Mouse (Mus musculus): ENCODE data around the gene Adra1d. TPM values are rescaled to one million over a fixed set of nuclear protein-coding genes. Genes with fewer than 3 reads are reported as not detected.

Gene Adra1d
- polyA plus RNA-seq, 1 experiment from 2014 or later: 0.14 TPM

- ATAC-seq (replicated peaks; ENCODE audit: insufficient number of reproducible peaks, low FRiP score, low TSS enrichment, low read depth): no peak
- no peak overlapping the region for H3K4me2 ChIP-seq (ENCODE audit: low read depth, low read length)
- no peak overlapping the region for H3K4me3 ChIP-seq (ENCODE audit: low read depth, low read length)
- no peaks in the 10 kb centered on the region for H3K36me3 ChIP-seq (replicated peaks; ENCODE audit: control insufficient read depth, insufficient read depth, low read depth, low read length)
- no peaks in the 10 kb centered on the region for H3K27me3 ChIP-seq (ENCODE audit: control insufficient read depth, insufficient read depth, low read length)
- peaks cover 3% of the 10 kb centered on the region; the same call in 1 of the 2 replicates for H3K4me1 ChIP-seq (ENCODE audit: control insufficient read depth, insufficient read depth, low read length)
- H3K9ac ChIP-seq (replicated peaks; ENCODE audit: low read length): no peak overlapping the region
- H3K27ac ChIP-seq (replicated peaks; ENCODE audit: low read depth, low read length): no peak overlapping the region
- no peaks in the 10 kb centered on the region for H3K9me3 ChIP-seq (replicated peaks; ENCODE audit: control insufficient read depth, low read length)
- WGBS: 64% methylated on average over 4 of the region's 4 CpGs
- DNase-seq (ENCODE audit: low spot score): no peak
Measured at GRCm38 (mm10) chr2:131514055-131514621, 47.9 kb downstream of the Adra1d start.

GRCm38 (mm10) chr2:131513477-131513876, 48.6 kb downstream of the Adra1d start:
- H3K4me3 ChIP-seq (ENCODE audit: low read depth, low read length): no peak overlapping the region
- ATAC-seq (replicated peaks; ENCODE audit: insufficient number of reproducible peaks, low FRiP score, low TSS enrichment, low read depth) (no peak), DNase-seq (ENCODE audit: low spot score) (no peak)
- H3K9ac ChIP-seq (replicated peaks; ENCODE audit: low read length): no peak overlapping the region
- H3K4me1 ChIP-seq (ENCODE audit: control insufficient read depth, insufficient read depth, low read length): peaks cover 3% of the 10 kb centered on the region; the same call in 1 of the 2 replicates
- H3K27me3 ChIP-seq (ENCODE audit: control insufficient read depth, insufficient read depth, low read length): no peaks in the 10 kb centered on the region
- WGBS: 37% methylated on average over 2 of the region's 2 CpGs
- H3K27ac ChIP-seq (replicated peaks; ENCODE audit: low read depth, low read length): no peak overlapping the region
- no peak overlapping the region for H3K4me2 ChIP-seq (ENCODE audit: low read depth, low read length)
- H3K9me3 ChIP-seq (replicated peaks; ENCODE audit: control insufficient read depth, low read length): no peaks in the 10 kb centered on the region
- H3K36me3 ChIP-seq (replicated peaks; ENCODE audit: control insufficient read depth, insufficient read depth, low read depth, low read length): no peaks in the 10 kb centered on the region

- WGBS: 72% methylated on average over 5 of the region's 5 CpGs
- Histone ChIP-seq H3K9me3 (replicated peaks; ENCODE audit: control insufficient read depth, low read length) (no peaks in the 10 kb centered on the region), H3K9ac (replicated peaks; ENCODE audit: low read length) (no peak overlapping the region), H3K4me2 (ENCODE audit: low read depth, low read length) (no peak overlapping the region), H3K4me3 (ENCODE audit: low read depth, low read length) (no peak overlapping the region), H3K36me3 (replicated peaks; ENCODE audit: control insufficient read depth, insufficient read depth, low read depth, low read length) (no peaks in the 10 kb centered on the region), H3K27me3 (ENCODE audit: control insufficient read depth, insufficient read depth, low read length) (no peaks in the 10 kb centered on the region), H3K27ac (replicated peaks; ENCODE audit: low read depth, low read length) (no peak overlapping the region), H3K4me1 (ENCODE audit: control insufficient read depth, insufficient read depth, low read length) (peaks cover 14% of the 10 kb centered on the region)
- no peak for DNase-seq (ENCODE audit: low spot score)
- ATAC-seq (replicated peaks; ENCODE audit: insufficient number of reproducible peaks, low FRiP score, low TSS enrichment, low read depth): no peak
Measured at GRCm38 (mm10) chr2:131510531-131510930, 51.6 kb downstream of the Adra1d start.

- H3K27me3 ChIP-seq (ENCODE audit: control insufficient read depth, insufficient read depth, low read length): no peaks in the 10 kb centered on the region
- H3K36me3 ChIP-seq (replicated peaks; ENCODE audit: control insufficient read depth, insufficient read depth, low read depth, low read length): no peaks in the 10 kb centered on the region
- H3K4me1 ChIP-seq (ENCODE audit: control insufficient read depth, insufficient read depth, low read length): peaks cover 14% of the 10 kb centered on the region
- H3K9ac ChIP-seq (replicated peaks; ENCODE audit: low read length): peak overlapping the region; percentile 22; the same call in 1 of the 2 replicates
- 18% methylated on average over 17 of the region's 17 CpGs for WGBS
- DNase-seq (ENCODE audit: low spot score) (peak; percentile 90), ATAC-seq (replicated peaks; ENCODE audit: insufficient number of reproducible peaks, low FRiP score, low TSS enrichment, low read depth) (0 out of 2 replicates have a peak, but pooled peaks have one; percentile 14)
- H3K27ac ChIP-seq (replicated peaks; ENCODE audit: low read depth, low read length): no peak overlapping the region
- peak overlapping the region; percentile 45 for H3K4me2 ChIP-seq (ENCODE audit: low read depth, low read length)
- peak overlapping the region; percentile 5; the same call in 1 of the 2 replicates for H3K4me3 ChIP-seq (ENCODE audit: low read depth, low read length)
- H3K9me3 ChIP-seq (replicated peaks; ENCODE audit: control insufficient read depth, low read length): no peaks in the 10 kb centered on the region
Measured at GRCm38 (mm10) chr2:131509671-131510313, 52.3 kb downstream of the Adra1d start.

- no peak overlapping the region for H3K4me2 ChIP-seq (ENCODE audit: low read depth, low read length)
- H3K4me3 ChIP-seq (ENCODE audit: low read depth, low read length): no peak overlapping the region
- no peaks in the 10 kb centered on the region for H3K9me3 ChIP-seq (replicated peaks; ENCODE audit: control insufficient read depth, low read length)
- no peak overlapping the region for H3K9ac ChIP-seq (replicated peaks; ENCODE audit: low read length)
- no peak overlapping the region for H3K27ac ChIP-seq (replicated peaks; ENCODE audit: low read depth, low read length)
- peaks cover 14% of the 10 kb centered on the region for H3K4me1 ChIP-seq (ENCODE audit: control insufficient read depth, insufficient read depth, low read length)
- no peak for ATAC-seq (replicated peaks; ENCODE audit: insufficient number of reproducible peaks, low FRiP score, low TSS enrichment, low read depth)
- WGBS: 65% methylated on average over 2 of the region's 2 CpGs
- no peaks in the 10 kb centered on the region for H3K36me3 ChIP-seq (replicated peaks; ENCODE audit: control insufficient read depth, insufficient read depth, low read depth, low read length)
- DNase-seq (ENCODE audit: low spot score): no peak
- H3K27me3 ChIP-seq (ENCODE audit: control insufficient read depth, insufficient read depth, low read length): no peaks in the 10 kb centered on the region
Measured at GRCm38 (mm10) chr2:131508501-131508900, 53.6 kb downstream of the Adra1d start.

GRCm38 (mm10) chr2:131506358-131506757, 55.7 kb downstream of the Adra1d start:
- H3K27ac ChIP-seq (replicated peaks; ENCODE audit: low read depth, low read length): peak overlapping the region; percentile 80
- no peaks in the 10 kb centered on the region for H3K27me3 ChIP-seq (ENCODE audit: control insufficient read depth, insufficient read depth, low read length)
- H3K4me3 ChIP-seq (ENCODE audit: low read depth, low read length): no peak overlapping the region
- H3K36me3 ChIP-seq (replicated peaks; ENCODE audit: control insufficient read depth, insufficient read depth, low read depth, low read length): no peaks in the 10 kb centered on the region
- peak; percentile 81 for ATAC-seq (replicated peaks; ENCODE audit: insufficient number of reproducible peaks, low FRiP score, low TSS enrichment, low read depth)
- peak overlapping the region; percentile 23 for H3K9ac ChIP-seq (replicated peaks; ENCODE audit: low read length)
- no peaks in the 10 kb centered on the region for H3K9me3 ChIP-seq (replicated peaks; ENCODE audit: control insufficient read depth, low read length)
- DNase-seq (ENCODE audit: low spot score): peak; percentile 72
- WGBS: 12% methylated on average over 3 of the region's 3 CpGs
- H3K4me1 ChIP-seq (ENCODE audit: control insufficient read depth, insufficient read depth, low read length): peaks cover 14% of the 10 kb centered on the region
- H3K4me2 ChIP-seq (ENCODE audit: low read depth, low read length): no peak overlapping the region

- no peaks in the 10 kb centered on the region for H3K27me3 ChIP-seq (ENCODE audit: control insufficient read depth, insufficient read depth, low read length)
- H3K36me3 ChIP-seq (replicated peaks; ENCODE audit: control insufficient read depth, insufficient read depth, low read depth, low read length): no peaks in the 10 kb centered on the region
- no peak for DNase-seq (ENCODE audit: low spot score)
- no peak overlapping the region for H3K4me3 ChIP-seq (ENCODE audit: low read depth, low read length)
- no peak for ATAC-seq (replicated peaks; ENCODE audit: insufficient number of reproducible peaks, low FRiP score, low TSS enrichment, low read depth)
- no peaks in the 10 kb centered on the region for H3K9me3 ChIP-seq (replicated peaks; ENCODE audit: control insufficient read depth, low read length)
- peaks cover 14% of the 10 kb centered on the region for H3K4me1 ChIP-seq (ENCODE audit: control insufficient read depth, insufficient read depth, low read length)
- no peak overlapping the region for H3K4me2 ChIP-seq (ENCODE audit: low read depth, low read length)
- H3K9ac ChIP-seq (replicated peaks; ENCODE audit: low read length): no peak overlapping the region
- H3K27ac ChIP-seq (replicated peaks; ENCODE audit: low read depth, low read length): 0 out of 2 replicates have a peak overlapping the region, but pooled peaks have one; percentile 80
Measured at GRCm38 (mm10) chr2:131505431-131505830, 56.7 kb downstream of the Adra1d start.

- H3K4me3 ChIP-seq (ENCODE audit: low read depth, low read length): no peak overlapping the region
- no peak overlapping the region for H3K9ac ChIP-seq (replicated peaks; ENCODE audit: low read length)
- 63% methylated on average over 5 of the region's 5 CpGs for WGBS
- H3K27me3 ChIP-seq (ENCODE audit: control insufficient read depth, insufficient read depth, low read length): no peaks in the 10 kb centered on the region
- H3K36me3 ChIP-seq (replicated peaks; ENCODE audit: control insufficient read depth, insufficient read depth, low read depth, low read length): no peaks in the 10 kb centered on the region
- DNase-seq (ENCODE audit: low spot score) (no peak), ATAC-seq (replicated peaks; ENCODE audit: insufficient number of reproducible peaks, low FRiP score, low TSS enrichment, low read depth) (no peak)
- H3K4me2 ChIP-seq (ENCODE audit: low read depth, low read length): no peak overlapping the region
- peaks cover 11% of the 10 kb centered on the region for H3K4me1 ChIP-seq (ENCODE audit: control insufficient read depth, insufficient read depth, low read length)
- no peak overlapping the region; the same call in 1 of the 2 replicates for H3K27ac ChIP-seq (replicated peaks; ENCODE audit: low read depth, low read length)
- no peaks in the 10 kb centered on the region for H3K9me3 ChIP-seq (replicated peaks; ENCODE audit: control insufficient read depth, low read length)
Measured at GRCm38 (mm10) chr2:131502561-131502960, 59.5 kb downstream of the Adra1d start.

Measured in embryonic facial prominence, embryonic 11.5 days (tissue).